Comparison of ENCODE assay signal across 12 mouse cellular contexts in the genomic region with DNA sequence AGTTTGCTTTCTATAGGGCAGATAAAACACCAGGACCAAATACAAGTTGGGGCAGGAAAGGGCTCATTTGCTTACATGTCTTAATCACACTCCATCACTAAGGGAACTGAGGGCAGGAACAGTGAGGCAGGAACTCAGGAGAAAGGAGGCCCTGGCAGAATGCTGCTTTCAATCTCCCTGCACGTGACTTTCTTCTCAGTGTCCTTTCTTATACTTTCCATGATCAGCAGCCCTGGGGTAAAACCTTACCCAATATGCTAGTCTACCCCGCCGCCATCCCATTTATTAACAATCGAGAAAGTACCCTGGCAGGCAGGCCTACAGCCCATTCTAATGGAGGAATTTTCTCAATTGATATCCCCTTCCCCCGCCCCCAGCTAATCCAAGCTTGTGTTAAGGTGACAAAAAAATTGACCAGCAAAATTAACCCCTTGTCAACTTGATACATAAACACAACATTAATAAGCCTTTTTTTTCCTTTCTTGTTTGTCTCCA. TPM values are rescaled to one million over a fixed set of nuclear protein-coding genes. Genes with fewer than 3 reads are reported as not detected.
DNase-seq lines count a peak whose midpoint lies in the region; ATAC-seq and TF ChIP-seq lines count a peak whose summit lies in the region.
"Had no signal": no experiment of that assay in that cellular context is flagged by ENCODE, and none has a peak within 500 bp of the region (broad histone marks: within the 10 kb centered on the region; RNA-seq: fewer than 3 reads in every experiment).

No protein-coding gene starts in this region.

- no peaks in the 10 kb centered on the region for H3K9me3 ChIP-seq in heart, embryonic 10.5 days
- H3K9me3 ChIP-seq in liver, embryonic 13.5 days (replicated peaks), result no peaks in the 10 kb centered on the region
- H3K9me3 ChIP-seq: midbrain, embryonic 12.5 days had no signal

- no peak for TF ChIP-seq CTCF in heart, adult 2 months (IDR thresholded peaks at IDR 0.05)

- H3K36me3 ChIP-seq in heart, adult 2 months (ENCODE audit: control insufficient read depth, insufficient read depth, low read length), result no peaks in the 10 kb centered on the region
- H3K36me3 ChIP-seq in heart, embryonic 10.5 days, result no peaks in the 10 kb centered on the region
- H3K36me3 ChIP-seq in liver, embryonic 13.5 days, result no peaks in the 10 kb centered on the region
- H3K36me3 ChIP-seq: midbrain, embryonic 12.5 days had no signal

- no peak for TF ChIP-seq POLR2A in heart, adult 2 months (IDR thresholded peaks at IDR 0.05; ENCODE audit: insufficient read depth, low read depth, low read length)

- H3K9ac ChIP-seq in heart, adult 2 months (ENCODE audit: low read depth, low read length), result no peak overlapping the region
- no peak overlapping the region for H3K9ac ChIP-seq in liver, embryonic 13.5 days

- ATAC-seq in liver, embryonic 13.5 days (ENCODE audit: low read depth), result no peak

- intact Hi-C loops in heart, adult 2 months (cut with DNase I), result loop anchor here (5.0 kb wide), 1 partner anchor 407 kb away; the partner anchor contains the start of gene Fkbp4

- no peak for TF ChIP-seq EP300 in heart, adult 2 months (IDR thresholded peaks at IDR 0.05; ENCODE audit: insufficient read depth, low read depth, low read length)

- no peak overlapping the region for H3K4me3 ChIP-seq in heart, adult 2 months
- no peak overlapping the region for H3K4me3 ChIP-seq in heart, embryonic 10.5 days
- no peak overlapping the region for H3K4me3 ChIP-seq in liver, embryonic 13.5 days (replicated peaks)

- no peak for DNase-seq in heart, adult 2 months
- no peak for DNase-seq in heart, embryonic 10.5 days (ENCODE audit: low spot score)
- DNase-seq in thymus, postnatal 4 days, result peak; percentile 28
- DNase-seq in thymus, adult 18-20 months, result no peak
- no peak for DNase-seq in liver, embryonic 13.5 days
- DNase-seq in retina, embryonic 14.5 days (ENCODE audit: low spot score), result no peak
- DNase-seq in layer of hippocampus, adult 9-11 months, result no peak
- no peak for DNase-seq in urinary bladder, postnatal 14 days (ENCODE audit: low spot score)

- H3K27ac ChIP-seq in heart, adult 2 months, result peak overlapping the region; percentile 96; the same call in 1 of the 2 replicates
- H3K27ac ChIP-seq in heart, embryonic 10.5 days, result no peak overlapping the region
- H3K27ac ChIP-seq in liver, embryonic 13.5 days, result no peak overlapping the region
- H3K27ac ChIP-seq: midbrain, embryonic 12.5 days had no signal

- peak overlapping the region; percentile 93; the same call in 1 of the 2 replicates for H3K4me2 ChIP-seq in liver, embryonic 13.5 days

- peaks cover 5% of the 10 kb centered on the region; the same call in 1 of the 2 replicates for H3K4me1 ChIP-seq in heart, adult 2 months (ENCODE audit: control insufficient read depth, insufficient read depth, low read length)
- H3K4me1 ChIP-seq in heart, embryonic 10.5 days, result peaks cover 15% of the 10 kb centered on the region
- H3K4me1 ChIP-seq in liver, embryonic 13.5 days (replicated peaks), result peaks cover 41% of the 10 kb centered on the region

- WGBS in heart, adult 2 months, result 96% methylated on average over 5 of the region's 5 CpGs
- 89% methylated on average over 5 of the region's 5 CpGs for WGBS in heart, embryonic 10.5 days
- 74% methylated on average over 5 of the region's 5 CpGs for WGBS in liver, embryonic 13.5 days (ENCODE audit: insufficient replicate concordance)

- no peaks in the 10 kb centered on the region for H3K27me3 ChIP-seq in heart, adult 2 months (ENCODE audit: control insufficient read depth, insufficient read depth, low read length)
- no peaks in the 10 kb centered on the region for H3K27me3 ChIP-seq in heart, embryonic 10.5 days (ENCODE audit: insufficient read depth, poor library complexity, severe bottlenecking)
- no peaks in the 10 kb centered on the region for H3K27me3 ChIP-seq in liver, embryonic 13.5 days

- no peaks in the 10 kb centered on the region for H3K79me2 ChIP-seq in heart, adult 2 months (replicated peaks; ENCODE audit: control insufficient read depth, insufficient read depth, low read length)

RNA-seq across cellular contexts. Expression of gene Klrb1b, which starts 18.5 kb away (rescaled TPM):
- not detected for total RNA-seq in heart, adult 2 months (2021)
- 0.41 TPM in 1 of 2 replicates, not detected in the other for polyA plus RNA-seq in heart, adult 2 months (2012; rRNA removed)
- not detected in 2 replicates for polyA plus RNA-seq in heart, embryonic 10.5 days (2016; fragmentation: Nextera tagmentation; extraction: Ambion mirVana)
- 0.09 TPM in 1 of 2 replicates, not detected in the other for polyA plus RNA-seq in liver, embryonic 13.5 days (2015; fragmentation: Nextera tagmentation; extraction: Ambion mirVana)
- total RNA-seq: ES-E14 had no signal
- polyA plus RNA-seq: heart, embryonic 14.5 days; midbrain, embryonic 12.5 days had no signal

RNA-seq across cellular contexts. Expression of gene Gm44511, which starts 18.5 kb away (rescaled TPM):
- total RNA-seq in heart, adult 2 months (2021), result not detected
- polyA plus RNA-seq in heart, adult 2 months (2012; rRNA removed), result 0.86 TPM in 1 of 2 replicates, not detected in the other
- polyA plus RNA-seq in heart, embryonic 10.5 days (2016; fragmentation: Nextera tagmentation; extraction: Ambion mirVana), result not detected in 2 replicates
- polyA plus RNA-seq in liver, embryonic 13.5 days (2015; fragmentation: Nextera tagmentation; extraction: Ambion mirVana), result 0.20 TPM in 1 of 2 replicates, not detected in the other
- total RNA-seq: adrenal gland, postnatal 10 days; ES-E14 had no signal
- polyA plus RNA-seq: heart, embryonic 14.5 days; midbrain, embryonic 12.5 days had no signal

RNA-seq across cellular contexts. Expression of gene Clec2i, which starts 42.8 kb away (rescaled TPM):
- under 1 TPM in 1 of 2 experiments, not detected in 1; 0.14 TPM for total RNA-seq in heart, adult 2 months (2021)
- 0.12 and 0.31 TPM in 2 replicates for polyA plus RNA-seq in heart, adult 2 months (2012; rRNA removed)
- polyA plus RNA-seq in heart, embryonic 10.5 days (2016; fragmentation: Nextera tagmentation; extraction: Ambion mirVana), result not detected in 2 replicates
- 0.09 and 0.16 TPM in 2 replicates for polyA plus RNA-seq in liver, embryonic 13.5 days (2015; fragmentation: Nextera tagmentation; extraction: Ambion mirVana)
- polyA plus RNA-seq: midbrain, embryonic 12.5 days had no signal

RNA-seq across cellular contexts. Expression of gene BC035044, which starts 46.3 kb away (rescaled TPM):
- total RNA-seq in heart, adult 2 months (2021), result under 1 TPM in 1 of 2 experiments, not detected in 1; 0.47 TPM
- 0.35 and 0.50 TPM in 2 replicates for polyA plus RNA-seq in heart, adult 2 months (2012; rRNA removed)
- polyA plus RNA-seq in heart, embryonic 10.5 days (2016; fragmentation: Nextera tagmentation; extraction: Ambion mirVana), result 0.49 and 0.70 TPM in 2 replicates
- 6.9 and 7.6 TPM in 2 replicates for polyA plus RNA-seq in liver, embryonic 13.5 days (2015; fragmentation: Nextera tagmentation; extraction: Ambion mirVana)
- total RNA-seq: ES-E14 had no signal

RNA-seq across cellular contexts. Expression of gene Klrb1c, which starts 55.6 kb away (rescaled TPM):
- total RNA-seq in heart, adult 2 months (2021), result under 1 TPM; 0.18 TPM
- 0.20 and 0.92 TPM in 2 replicates for polyA plus RNA-seq in heart, adult 2 months (2012; rRNA removed)
- polyA plus RNA-seq in heart, embryonic 10.5 days (2016; fragmentation: Nextera tagmentation; extraction: Ambion mirVana), result 0.08 TPM in 1 of 2 replicates, not detected in the other
- polyA plus RNA-seq in liver, embryonic 13.5 days (2015; fragmentation: Nextera tagmentation; extraction: Ambion mirVana), result 0.08 and 0.10 TPM in 2 replicates
- polyA plus RNA-seq: heart, embryonic 14.5 days; midbrain, embryonic 12.5 days had no signal
